Mouse (Mus musculus) embryonic facial prominence, embryonic 13.5 days (tissue): ENCODE results near the gene Olfr56. TPM values are rescaled to one million over a fixed set of nuclear protein-coding genes. Genes with fewer than 3 reads are reported as not detected.
"Not testable (repeated sequence)": the region's sequence is repeated elsewhere in the genome, so short reads cannot be mapped to it uniquely, and the experiment has no call there.

Experiments
- ATAC-seq: fragments of 200-750 bp; cut with Nextera tagmentation; 2 replicates; pipeline ENCODE4 v1.8.0; 2017; ENCODE audit warnings: low read depth; ENCODE audit not compliant: insufficient number of reproducible peaks, insufficient read depth, low FRiP score, low TSS enrichment
- H3K27ac ChIP-seq: fragments of 300-500 bp; sonication (generic); 2 replicates; pipeline ENCODE4 v1.5.1; 2015; ENCODE audit warnings: moderate library complexity, mild to moderate bottlenecking, inconsistent platforms
- H3K27me3 ChIP-seq: fragments of 300-500 bp; sonication (generic); 2 replicates; pipeline ENCODE4 v1.6.1; 2015; ENCODE audit warnings: mild to moderate bottlenecking, inconsistent platforms
- H3K36me3 ChIP-seq: fragments of 300-500 bp; sonication (generic); 2 replicates; pipeline ENCODE4 v1.6.1; 2015; ENCODE audit warnings: mild to moderate bottlenecking, inconsistent platforms
- H3K4me1 ChIP-seq: fragments of 300-500 bp; sonication (generic); 2 replicates; pipeline ENCODE4 v1.6.1; 2015; ENCODE audit warnings: inconsistent platforms
- H3K4me2 ChIP-seq: fragments of 300-500 bp; sonication (generic); 2 replicates; pipeline ENCODE4 v1.6.1; 2015; ENCODE audit warnings: moderate library complexity, mild to moderate bottlenecking, inconsistent platforms
- H3K4me3 ChIP-seq: fragments of 300-500 bp; sonication (generic); 2 replicates; pipeline ENCODE4 v1.5.1; 2015; ENCODE audit warnings: mild to moderate bottlenecking, inconsistent platforms
- H3K9ac ChIP-seq: fragments of 300-500 bp; sonication (generic); 2 replicates; pipeline ENCODE4 v1.6.1; 2015; ENCODE audit warnings: mild to moderate bottlenecking, inconsistent platforms
- H3K9me3 ChIP-seq: fragments of 300-500 bp; sonication (generic); 2 replicates; pipeline ENCODE4 v1.6.1; 2016; ENCODE audit warnings: inconsistent platforms
- WGBS: fragments of 180-500 bp; shearing (Covaris S2); methylation state at CpG from one replicate; pipeline ENCODE4 v1.1.7; 2015; ENCODE audit warnings: mixed read lengths; 5-methylcytosine and 5-hydroxymethylcytosine counted together
- polyA plus RNA-seq: library from polyadenylated mRNA; unstranded; fragments of >200 nt; fragmentation: Nextera tagmentation; extraction: Ambion mirVana; gene quantifications from 2 replicates; pipeline ENCODE4 v1.2.1, GENCODE M21; 2015

Olfr56 gene
- polyA plus RNA-seq, 1 experiment from 2014 or later: not detected

DNA sequence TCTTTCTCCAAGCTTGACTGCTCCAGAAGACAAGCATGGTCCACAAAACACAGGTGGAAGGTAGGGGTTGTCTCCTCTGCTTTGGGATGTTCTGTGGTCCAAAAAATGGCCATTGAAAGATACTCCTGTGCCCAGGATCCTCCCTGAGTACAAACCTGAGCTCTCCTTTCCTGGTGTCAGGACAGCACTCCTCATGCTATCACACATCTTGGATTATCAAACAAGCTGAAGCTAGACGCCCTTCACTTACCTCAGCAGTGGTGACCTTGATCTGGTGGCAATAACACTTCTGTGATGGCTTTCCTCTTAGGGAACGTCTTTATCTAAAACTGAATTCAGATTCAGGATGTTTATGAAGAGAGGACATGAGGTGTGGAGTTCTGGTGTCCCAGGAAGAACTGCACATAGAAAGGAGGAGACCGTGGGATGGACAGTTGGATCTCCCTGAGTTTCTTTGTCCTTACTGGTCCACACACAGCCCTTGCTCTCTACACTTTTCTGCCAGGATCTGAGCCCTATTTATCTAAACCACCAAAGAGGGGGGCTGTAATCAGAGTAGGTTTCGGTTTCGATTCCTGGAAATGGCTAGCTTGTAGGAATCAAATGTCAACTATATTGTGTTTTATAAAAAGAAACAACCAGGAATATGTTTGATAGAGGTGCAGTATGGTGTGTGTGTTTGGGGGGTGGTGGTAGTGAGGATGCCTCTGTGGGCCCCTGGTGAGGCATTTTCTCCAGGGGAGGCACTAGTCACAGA lies 85.2 kb downstream of the Olfr56 start, which contains the start of gene Tgtp2:
Tgtp2 (minus strand) TSS at position 494 of the 757 bp plus-strand sequence.
- WGBS: 69% methylated on average over 5 of the region's 5 CpGs
- H3K9me3 ChIP-seq, H3K36me3 ChIP-seq, H3K27ac ChIP-seq, H3K4me1 ChIP-seq, ATAC-seq, H3K4me3 ChIP-seq, H3K9ac ChIP-seq, H3K27me3 ChIP-seq, H3K4me2 ChIP-seq: not testable (repeated sequence)

DNA sequence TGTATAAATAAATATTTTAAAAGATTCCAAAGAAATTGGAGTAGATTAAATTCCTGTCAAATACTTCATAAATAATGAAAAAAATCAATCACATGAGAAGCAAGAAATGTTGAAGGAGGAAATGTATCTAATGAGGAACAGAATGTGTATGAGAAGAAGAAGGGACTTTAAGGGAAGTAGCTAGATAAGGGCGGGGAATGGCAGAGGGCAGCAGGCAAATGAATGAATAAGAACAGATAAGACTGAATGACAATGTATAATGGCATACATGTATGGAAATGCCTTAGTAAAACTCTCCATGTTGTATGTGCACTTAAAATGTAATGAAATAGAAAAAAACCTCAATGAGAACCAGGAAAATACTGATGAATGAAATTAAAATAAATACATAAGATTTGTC lies 89.7 kb downstream of the Olfr56 start:
- no peak overlapping the region for H3K9ac ChIP-seq
- no peaks in the 10 kb centered on the region for H3K36me3 ChIP-seq
- no peaks in the 10 kb centered on the region for H3K9me3 ChIP-seq
- 89% methylated on average over 1 of the region's 1 CpGs for WGBS
- no peaks in the 10 kb centered on the region for H3K27me3 ChIP-seq
- H3K4me3 ChIP-seq: no peak overlapping the region
- no peak for ATAC-seq
- no peak overlapping the region for H3K27ac ChIP-seq
- no peak overlapping the region for H3K4me2 ChIP-seq
- no peaks in the 10 kb centered on the region for H3K4me1 ChIP-seq

DNA sequence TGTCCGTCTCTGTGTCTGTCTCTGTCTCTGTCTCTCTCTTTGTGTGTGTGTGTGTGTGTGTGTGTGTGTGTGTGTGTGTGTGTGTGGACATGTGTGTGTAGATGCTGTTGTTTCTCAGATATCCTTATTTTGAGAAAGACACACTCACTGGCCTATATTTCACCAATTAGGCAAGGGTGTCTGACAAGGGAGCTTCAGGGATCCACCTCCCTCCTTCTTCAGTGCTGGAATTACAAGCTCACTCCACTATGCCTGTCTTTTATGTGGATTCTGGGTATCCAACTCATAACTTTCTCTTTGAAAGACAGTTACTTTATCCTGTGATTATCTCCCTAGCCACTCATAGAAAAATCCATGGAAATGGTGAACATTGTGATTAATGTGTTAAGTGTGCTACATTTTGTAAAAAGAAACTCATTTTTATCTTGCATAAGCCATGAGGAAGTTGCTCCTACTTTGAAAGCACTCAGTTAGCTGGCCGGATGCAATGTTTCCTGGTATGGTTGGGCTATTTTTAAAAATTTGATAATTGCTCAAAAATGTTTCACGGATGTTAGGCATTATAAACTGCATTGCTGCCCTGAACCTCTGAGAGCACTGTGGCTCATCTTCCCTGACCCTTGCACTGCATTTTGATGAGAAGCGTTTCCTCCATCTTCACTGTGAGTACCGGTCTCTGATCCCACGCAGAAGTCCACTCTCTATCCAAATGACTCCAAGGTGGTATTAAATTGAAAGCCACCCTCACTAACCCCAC lies 97.5 kb downstream of the Olfr56 start, which contains the start of gene Ifi47:
Ifi47 (plus strand) TSS at position 587 of the 757 bp plus-strand sequence.
- not testable (repeated sequence) for H3K9ac ChIP-seq, H3K27ac ChIP-seq, H3K36me3 ChIP-seq, H3K27me3 ChIP-seq, ATAC-seq, H3K4me1 ChIP-seq, H3K4me3 ChIP-seq, H3K4me2 ChIP-seq, H3K9me3 ChIP-seq
- WGBS: 60% methylated on average over 6 of the region's 6 CpGs

DNA sequence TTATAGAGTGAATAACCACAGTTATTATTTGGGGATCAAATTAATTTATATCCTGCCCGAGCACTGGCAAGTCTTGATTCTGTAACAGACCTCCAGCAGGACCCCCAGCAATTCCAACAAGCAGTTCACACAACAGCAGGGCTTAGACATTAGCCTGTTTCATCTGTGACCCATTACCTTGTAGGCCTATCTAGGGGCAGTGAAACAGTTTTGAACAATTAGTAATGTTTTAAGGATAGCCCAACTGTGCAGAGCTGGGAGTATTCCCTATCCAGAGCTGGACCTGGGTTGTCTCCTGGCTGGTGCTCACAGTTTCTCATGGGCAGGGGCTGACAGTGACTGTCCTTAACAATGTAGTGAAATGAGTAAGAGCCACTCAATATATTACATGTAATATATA lies 98.3 kb downstream of the Olfr56 start:
- Histone ChIP-seq H3K4me2 (no peak overlapping the region), H3K9ac (no peak overlapping the region), H3K4me1 (no peaks in the 10 kb centered on the region), H3K4me3 (no peak overlapping the region), H3K27ac (no peak overlapping the region), H3K9me3 (no peaks in the 10 kb centered on the region), H3K36me3 (no peaks in the 10 kb centered on the region), H3K27me3 (no peaks in the 10 kb centered on the region)
- no peak for ATAC-seq
- 48% methylated on average over 1 of the region's 1 CpGs for WGBS

DNA sequence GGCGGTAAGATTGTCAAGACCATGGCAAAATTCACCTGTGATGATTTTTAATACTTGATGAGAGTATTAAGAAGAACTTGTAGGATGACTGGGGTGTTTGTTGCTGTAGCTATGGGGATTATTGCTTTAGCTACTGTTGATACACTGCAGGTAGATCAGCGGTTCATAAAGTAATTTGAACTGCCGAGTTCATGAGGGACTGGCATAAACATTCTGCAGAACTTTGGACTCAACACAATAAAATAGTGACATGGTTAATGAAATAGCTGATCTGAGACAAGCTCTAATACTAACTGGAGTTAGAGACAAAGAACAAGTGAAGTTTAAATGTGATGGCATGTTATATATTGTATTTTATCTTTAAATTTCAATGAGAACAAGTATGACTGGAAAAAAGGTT lies 100.0 kb downstream of the Olfr56 start:
- Histone ChIP-seq H3K4me2 (no peak overlapping the region), H3K36me3 (no peaks in the 10 kb centered on the region), H3K27me3 (no peaks in the 10 kb centered on the region), H3K9ac (no peak overlapping the region), H3K4me3 (no peak overlapping the region), H3K4me1 (no peaks in the 10 kb centered on the region), H3K27ac (no peak overlapping the region), H3K9me3 (no peaks in the 10 kb centered on the region)
- no peak for ATAC-seq
- 83% methylated on average over 3 of the region's 3 CpGs for WGBS

DNA sequence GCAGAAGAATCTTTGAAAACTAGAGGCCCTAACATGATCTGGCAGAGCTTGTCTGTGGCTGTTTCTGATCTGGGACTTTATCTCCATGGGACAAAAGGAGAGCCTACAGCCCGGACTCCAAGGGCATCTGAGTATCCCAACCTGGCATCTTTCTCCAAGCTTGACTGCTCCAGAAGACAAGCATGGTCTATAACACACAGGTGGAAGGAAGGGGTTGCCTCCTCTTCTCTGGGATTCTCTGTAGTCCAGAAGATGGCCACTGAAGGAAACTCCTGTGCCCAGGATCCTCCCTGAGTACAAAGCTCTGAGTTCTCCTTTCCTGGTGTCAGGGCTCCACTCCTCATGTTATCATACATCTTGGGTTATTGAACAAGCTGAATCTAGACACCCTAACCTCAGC lies 101.9 kb downstream of the Olfr56 start:
- no peaks in the 10 kb centered on the region for H3K4me1 ChIP-seq
- no peaks in the 10 kb centered on the region for H3K36me3 ChIP-seq
- H3K9me3 ChIP-seq: no peaks in the 10 kb centered on the region
- no peak overlapping the region for H3K4me2 ChIP-seq
- no peak overlapping the region for H3K9ac ChIP-seq
- no peak for ATAC-seq
- H3K27me3 ChIP-seq: no peaks in the 10 kb centered on the region
- no peak overlapping the region for H3K4me3 ChIP-seq
- WGBS: 84% methylated on average over 1 of the region's 1 CpGs
- no peak overlapping the region for H3K27ac ChIP-seq

DNA sequence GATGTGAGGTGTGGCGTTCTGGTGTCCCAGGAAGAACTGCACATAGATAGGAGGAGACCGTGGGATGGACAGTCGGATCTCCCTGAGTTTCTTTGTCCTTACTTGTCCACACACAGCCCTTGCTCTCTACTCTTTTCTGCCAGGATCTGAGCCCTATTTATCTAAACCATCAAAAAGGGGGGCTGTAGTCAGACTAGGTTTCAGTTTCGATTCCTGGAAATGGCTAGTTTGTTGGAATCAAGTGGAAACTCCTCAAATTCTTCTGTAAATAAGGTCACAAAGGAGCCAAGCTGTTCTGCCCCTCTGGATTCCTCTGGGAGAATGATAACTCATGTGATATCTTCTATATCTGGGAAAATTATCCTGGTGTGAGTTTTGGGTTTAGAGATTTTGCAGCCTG lies 102.7 kb downstream of the Olfr56 start:
- no peak overlapping the region for H3K27ac ChIP-seq
- 82% methylated on average over 4 of the region's 4 CpGs for WGBS
- no peak for ATAC-seq
- no peak overlapping the region for H3K9ac ChIP-seq
- H3K9me3 ChIP-seq: no peaks in the 10 kb centered on the region
- no peak overlapping the region for H3K4me2 ChIP-seq
- no peaks in the 10 kb centered on the region for H3K4me1 ChIP-seq
- no peaks in the 10 kb centered on the region for H3K27me3 ChIP-seq
- no peak overlapping the region for H3K4me3 ChIP-seq
- no peaks in the 10 kb centered on the region for H3K36me3 ChIP-seq

DNA sequence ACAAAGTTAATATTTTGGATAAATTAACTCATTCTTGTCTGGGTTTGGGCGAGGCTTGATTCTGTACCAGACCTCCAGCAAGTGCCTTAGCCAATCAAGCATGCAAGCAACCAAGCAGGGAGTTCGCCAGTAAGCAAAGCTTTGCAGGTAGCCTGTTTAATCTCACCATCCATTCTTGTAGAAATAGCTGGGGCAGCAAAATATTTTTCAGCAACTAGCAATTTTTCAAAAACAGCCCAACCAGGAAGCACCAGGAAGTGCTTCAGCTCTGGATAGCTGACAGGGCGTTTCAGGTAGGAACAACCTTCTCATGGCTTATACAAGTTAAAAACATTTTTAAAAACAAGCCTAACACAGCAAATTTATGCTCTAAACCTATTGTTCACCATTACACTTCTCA lies 103.2 kb downstream of the Olfr56 start:
- Histone ChIP-seq H3K27me3 (no peaks in the 10 kb centered on the region), H3K9me3 (no peaks in the 10 kb centered on the region), H3K4me3 (no peak overlapping the region), H3K27ac (no peak overlapping the region), H3K4me2 (no peak overlapping the region), H3K4me1 (no peaks in the 10 kb centered on the region), H3K36me3 (no peaks in the 10 kb centered on the region), H3K9ac (no peak overlapping the region)
- no peak for ATAC-seq
- WGBS: 73% methylated on average over 3 of the region's 3 CpGs

DNA sequence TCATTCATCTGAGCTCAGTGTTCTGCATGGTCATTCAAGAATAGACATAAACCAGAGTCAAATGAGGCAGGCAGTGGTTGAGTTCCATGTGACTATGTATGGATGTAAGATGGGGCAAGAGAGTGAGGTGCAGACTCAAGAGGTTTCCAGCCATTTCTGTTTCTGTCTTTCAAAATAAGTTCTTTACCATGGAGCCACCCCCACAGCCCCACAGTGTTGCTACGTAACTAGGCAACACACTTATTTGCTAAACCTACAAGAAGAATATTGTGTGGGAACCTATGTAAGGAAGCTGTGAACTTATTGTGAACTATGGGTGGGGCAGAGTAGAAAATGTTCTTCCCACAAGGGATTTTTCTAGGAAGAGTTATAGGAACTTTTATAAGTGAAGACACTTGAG lies 104.5 kb downstream of the Olfr56 start:
- Histone ChIP-seq H3K36me3 (no peaks in the 10 kb centered on the region), H3K9ac (no peak overlapping the region), H3K4me3 (no peak overlapping the region), H3K27me3 (no peaks in the 10 kb centered on the region), H3K4me1 (peaks cover 5% of the 10 kb centered on the region), H3K4me2 (no peak overlapping the region), H3K9me3 (no peaks in the 10 kb centered on the region), H3K27ac (no peak overlapping the region)
- no peak for ATAC-seq
- WGBS: 89% methylated on average over 1 of the region's 1 CpGs

DNA sequence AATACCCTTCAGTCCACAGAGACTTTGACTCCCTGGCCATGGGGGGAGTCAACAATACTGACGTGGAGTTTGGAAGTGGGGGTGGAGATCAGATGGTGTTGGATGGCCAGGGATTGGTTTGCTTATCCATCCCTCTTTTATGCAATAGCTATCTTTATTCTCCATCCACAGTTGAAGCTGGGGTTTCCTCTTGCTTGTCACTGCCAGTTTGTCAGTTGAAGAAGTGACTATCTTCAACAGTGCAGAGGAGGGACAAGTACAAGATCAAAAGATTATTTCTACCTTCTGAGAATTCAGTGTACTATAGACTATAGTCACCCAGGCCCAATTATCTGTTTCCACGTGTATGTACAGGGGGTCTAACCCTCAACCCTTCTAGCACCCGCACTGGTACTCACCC lies 105.1 kb downstream of the Olfr56 start:
- Histone ChIP-seq H3K27me3 (no peaks in the 10 kb centered on the region), H3K9me3 (no peaks in the 10 kb centered on the region), H3K27ac (no peak overlapping the region), H3K9ac (no peak overlapping the region), H3K4me3 (no peak overlapping the region), H3K36me3 (no peaks in the 10 kb centered on the region), H3K4me1 (peaks cover 9% of the 10 kb centered on the region), H3K4me2 (no peak overlapping the region)
- ATAC-seq: no peak
- 69% methylated on average over 3 of the region's 3 CpGs for WGBS

DNA sequence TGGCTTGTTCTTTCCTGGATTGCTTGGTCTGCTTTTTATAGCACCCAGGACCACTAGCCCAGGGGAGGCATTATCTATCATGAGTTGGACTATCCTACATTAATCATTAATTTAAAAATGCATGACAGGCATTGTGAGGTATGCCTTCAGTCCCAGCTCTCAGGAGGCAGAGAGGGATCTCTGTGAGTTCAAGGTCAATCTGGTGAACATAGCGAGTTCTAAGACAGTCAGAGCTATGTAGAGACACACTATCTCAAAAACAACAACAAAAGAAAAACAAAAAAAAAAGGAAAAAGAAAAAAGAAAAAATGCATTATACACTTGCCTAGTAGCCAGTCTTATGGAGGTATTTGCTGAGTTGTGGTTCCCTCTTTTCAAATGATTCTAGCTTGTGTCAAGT lies 105.7 kb downstream of the Olfr56 start:
- ATAC-seq: no peak
- Histone ChIP-seq H3K27ac (no peak overlapping the region), H3K36me3 (no peaks in the 10 kb centered on the region), H3K4me1 (peaks cover 9% of the 10 kb centered on the region), H3K4me3 (no peak overlapping the region), H3K9ac (no peak overlapping the region), H3K9me3 (no peaks in the 10 kb centered on the region), H3K27me3 (no peaks in the 10 kb centered on the region), H3K4me2 (no peak overlapping the region)
- 76% methylated on average over 1 of the region's 1 CpGs for WGBS

DNA sequence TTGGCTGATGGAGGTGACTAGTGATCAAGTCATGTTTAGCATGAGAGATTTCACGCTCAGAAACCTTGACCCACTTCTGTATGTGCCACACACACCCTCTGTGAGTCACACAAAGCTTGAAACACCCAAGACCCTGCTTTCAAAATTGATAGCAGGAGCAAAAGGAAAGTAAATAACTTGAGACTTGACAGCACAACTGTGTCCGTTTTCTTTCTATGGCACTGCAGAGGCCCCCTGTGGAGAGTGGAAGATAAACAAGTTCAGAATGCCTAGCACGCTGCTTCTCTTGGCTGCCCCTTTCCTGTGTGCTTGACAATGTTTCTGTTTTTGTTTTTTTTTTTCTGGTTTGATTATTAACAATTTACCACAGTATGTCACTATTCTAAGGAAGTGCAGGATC lies 106.2 kb downstream of the Olfr56 start:
- no peaks in the 10 kb centered on the region for H3K27me3 ChIP-seq
- no peak overlapping the region for H3K4me3 ChIP-seq
- no peak overlapping the region for H3K4me2 ChIP-seq
- 61% methylated on average over 3 of the region's 3 CpGs for WGBS
- H3K4me1 ChIP-seq: peaks cover 9% of the 10 kb centered on the region
- ATAC-seq: no peak
- no peak overlapping the region for H3K9ac ChIP-seq
- H3K36me3 ChIP-seq: no peaks in the 10 kb centered on the region
- no peaks in the 10 kb centered on the region for H3K9me3 ChIP-seq
- no peak overlapping the region for H3K27ac ChIP-seq
